Mouse (Mus musculus) granulocyte monocyte progenitor cell, adult 5-6 weeks (primary cell): Measurements from ENCODE around the gene Bank1. TPM values are rescaled to one million over a fixed set of nuclear protein-coding genes. Genes with fewer than 3 reads are reported as not detected.

Source experiments
- ATAC-seq: replicated peaks from 2 replicates; pipeline ENCODE4 v1.8.0; 2016; ENCODE audit warnings: mild to moderate bottlenecking, moderate TSS enrichment, inconsistent platforms; ENCODE audit not compliant: poor library complexity, severe bottlenecking
- total RNA-seq, 2 experiments: library from RNA; stranded (forward) in 1 of 2; stranded (reverse) in 1 of 2; fragments of 200-712, 200-1000 nt in 1 of 2; fragments of >200 nt in 1 of 2; fragmentation: Nextera tagmentation in 1 of 2; gene quantifications; 2 replicates each; pipeline ENCODE4 v1.2.3; 2014 to 2017

Gene Bank1
- total RNA-seq, 2 experiments from 2014 or later: 0.26 TPM; not detected in 1

GRCm38 (mm10) chr3:136035784-136036183 lies 290.1 kb downstream of the Bank1 start:
- ATAC-seq: no peak

- ATAC-seq: no peak
These were observed 301.0 kb downstream of the Bank1 start for GRCm38 (mm10) chr3:136024876-136025275.

- ATAC-seq: no peak
These were observed 308.3 kb downstream of the Bank1 start for GRCm38 (mm10) chr3:136017517-136017916.

- no peak for ATAC-seq
These were observed 315.2 kb downstream of the Bank1 start for GRCm38 (mm10) chr3:136010616-136011015.

GRCm38 (mm10) chr3:136007846-136008245 lies 318.0 kb downstream of the Bank1 start:
- ATAC-seq: no peak

GRCm38 (mm10) chr3:136007081-136007828 lies 318.6 kb downstream of the Bank1 start:
- ATAC-seq: no peak
